Mouse (Mus musculus): ENCODE data around the gene Olfr1410. TPM values are rescaled to one million over a fixed set of nuclear protein-coding genes. Genes with fewer than 3 reads are reported as not detected.

The Olfr1410 gene
- not detected in 2 replicates for polyA plus RNA-seq (2015; fragmentation: Nextera tagmentation; extraction: Ambion mirVana)

GRCm38 (mm10) chr1:92605482-92605881, at the start of gene Olfr1410:
Gene Olfr1410, plus strand, starts transcription at chr1:92605782.
- Histone ChIP-seq H3K9me3 (replicated peaks; ENCODE audit: control insufficient read depth, low read length) (no peaks in the 10 kb centered on the region), H3K4me1 (ENCODE audit: control insufficient read depth, low read depth, low read length) (no peaks in the 10 kb centered on the region), H3K9ac (ENCODE audit: low read depth, low read length) (no peak within 1 kb of the TSS), H3K27ac (ENCODE audit: low read length) (no peak within 1 kb of the TSS), H3K4me3 (ENCODE audit: low read depth, low read length) (no peak within 1 kb of the TSS), H3K36me3 (ENCODE audit: control insufficient read depth, insufficient read depth) (no peaks in the 10 kb centered on the region), H3K4me2 (ENCODE audit: low read depth, low read length) (no peak within 1 kb of the TSS), H3K27me3 (ENCODE audit: control insufficient read depth, insufficient read depth, low read depth, low read length) (no peaks in the 10 kb centered on the region)
- no peak for ATAC-seq (ENCODE audit: low read depth)
- WGBS (ENCODE audit: insufficient replicate concordance), result 43% methylated on average over 1 of the region's 1 CpGs

GRCm38 (mm10) chr1:92571022-92571421, 34.6 kb upstream of the Olfr1410 start, which contains the start of gene Olfr1413:
Gene Olfr1413, plus strand, starts transcription at chr1:92571322.
- Histone ChIP-seq H3K27me3 (ENCODE audit: control insufficient read depth, insufficient read depth, low read depth, low read length) (no peaks in the 10 kb centered on the region), H3K27ac (ENCODE audit: low read length) (no peak within 1 kb of the TSS), H3K4me2 (ENCODE audit: low read depth, low read length) (no peak within 1 kb of the TSS), H3K4me3 (ENCODE audit: low read depth, low read length) (no peak within 1 kb of the TSS), H3K36me3 (ENCODE audit: control insufficient read depth, insufficient read depth) (no peaks in the 10 kb centered on the region), H3K9ac (ENCODE audit: low read depth, low read length) (no peak within 1 kb of the TSS), H3K9me3 (replicated peaks; ENCODE audit: control insufficient read depth, low read length) (no peaks in the 10 kb centered on the region), H3K4me1 (ENCODE audit: control insufficient read depth, low read depth, low read length) (no peaks in the 10 kb centered on the region)
- no peak for ATAC-seq (ENCODE audit: low read depth)
- WGBS (ENCODE audit: insufficient replicate concordance), result 57% methylated on average over 3 of the region's 3 CpGs

GRCm38 (mm10) chr1:92585479-92585878, 20.1 kb upstream of the Olfr1410 start, which contains the start of gene Olfr1412:
Gene Olfr1412, plus strand, starts transcription at chr1:92585779.
- Histone ChIP-seq H3K36me3 (ENCODE audit: control insufficient read depth, insufficient read depth) (no peaks in the 10 kb centered on the region), H3K4me1 (ENCODE audit: control insufficient read depth, low read depth, low read length) (no peaks in the 10 kb centered on the region), H3K27ac (ENCODE audit: low read length) (no peak within 1 kb of the TSS), H3K4me2 (ENCODE audit: low read depth, low read length) (no peak within 1 kb of the TSS), H3K9ac (ENCODE audit: low read depth, low read length) (no peak within 1 kb of the TSS), H3K9me3 (replicated peaks; ENCODE audit: control insufficient read depth, low read length) (no peaks in the 10 kb centered on the region), H3K27me3 (ENCODE audit: control insufficient read depth, insufficient read depth, low read depth, low read length) (no peaks in the 10 kb centered on the region), H3K4me3 (ENCODE audit: low read depth, low read length) (no peak within 1 kb of the TSS)
- 67% methylated on average over 2 of the region's 2 CpGs for WGBS (ENCODE audit: insufficient replicate concordance)
- no peak for ATAC-seq (ENCODE audit: low read depth)

GRCm38 (mm10) chr1:92594111-92594510, 11.5 kb upstream of the Olfr1410 start, which contains the start of gene Olfr1411:
Gene Olfr1411, plus strand, starts transcription at chr1:92594411.
- no peaks in the 10 kb centered on the region for H3K36me3 ChIP-seq (ENCODE audit: control insufficient read depth, insufficient read depth)
- no peaks in the 10 kb centered on the region for H3K9me3 ChIP-seq (replicated peaks; ENCODE audit: control insufficient read depth, low read length)
- ATAC-seq (ENCODE audit: low read depth), result no peak
- H3K27ac ChIP-seq (ENCODE audit: low read length), result no peak within 1 kb of the TSS
- no peak within 1 kb of the TSS for H3K9ac ChIP-seq (ENCODE audit: low read depth, low read length)
- H3K4me1 ChIP-seq (ENCODE audit: control insufficient read depth, low read depth, low read length), result no peaks in the 10 kb centered on the region
- no peak within 1 kb of the TSS for H3K4me2 ChIP-seq (ENCODE audit: low read depth, low read length)
- no peaks in the 10 kb centered on the region for H3K27me3 ChIP-seq (ENCODE audit: control insufficient read depth, insufficient read depth, low read depth, low read length)
- no peak within 1 kb of the TSS for H3K4me3 ChIP-seq (ENCODE audit: low read depth, low read length)

GRCm38 (mm10) chr1:92596019-92596418, 9.6 kb upstream of the Olfr1410 start:
- no peak overlapping the region for H3K4me2 ChIP-seq (ENCODE audit: low read depth, low read length)
- H3K4me3 ChIP-seq (ENCODE audit: low read depth, low read length), result no peak overlapping the region
- no peak for ATAC-seq (ENCODE audit: low read depth)
- H3K9me3 ChIP-seq (replicated peaks; ENCODE audit: control insufficient read depth, low read length), result no peaks in the 10 kb centered on the region
- H3K9ac ChIP-seq (ENCODE audit: low read depth, low read length), result no peak overlapping the region
- no peaks in the 10 kb centered on the region for H3K27me3 ChIP-seq (ENCODE audit: control insufficient read depth, insufficient read depth, low read depth, low read length)
- no peak overlapping the region for H3K27ac ChIP-seq (ENCODE audit: low read length)
- H3K36me3 ChIP-seq (ENCODE audit: control insufficient read depth, insufficient read depth), result no peaks in the 10 kb centered on the region
- WGBS (ENCODE audit: insufficient replicate concordance), result 51% methylated on average over 3 of the region's 3 CpGs
- H3K4me1 ChIP-seq (ENCODE audit: control insufficient read depth, low read depth, low read length), result no peaks in the 10 kb centered on the region

GRCm38 (mm10) chr1:92607711-92608110, 2.1 kb downstream of the Olfr1410 start:
- no peak overlapping the region for H3K9ac ChIP-seq (ENCODE audit: low read depth, low read length)
- H3K9me3 ChIP-seq (replicated peaks; ENCODE audit: control insufficient read depth, low read length), result no peaks in the 10 kb centered on the region
- no peaks in the 10 kb centered on the region for H3K4me1 ChIP-seq (ENCODE audit: control insufficient read depth, low read depth, low read length)
- H3K4me3 ChIP-seq (ENCODE audit: low read depth, low read length), result no peak overlapping the region
- no peak for ATAC-seq (ENCODE audit: low read depth)
- H3K36me3 ChIP-seq (ENCODE audit: control insufficient read depth, insufficient read depth), result no peaks in the 10 kb centered on the region
- no peak overlapping the region for H3K4me2 ChIP-seq (ENCODE audit: low read depth, low read length)
- 54% methylated on average over 4 of the region's 4 CpGs for WGBS (ENCODE audit: insufficient replicate concordance)
- no peaks in the 10 kb centered on the region for H3K27me3 ChIP-seq (ENCODE audit: control insufficient read depth, insufficient read depth, low read depth, low read length)
- no peak overlapping the region for H3K27ac ChIP-seq (ENCODE audit: low read length)

- no peak for ATAC-seq (ENCODE audit: low read depth)
- H3K4me1 ChIP-seq (ENCODE audit: control insufficient read depth, low read depth, low read length), result no peaks in the 10 kb centered on the region
- 3% methylated on average over 5 of the region's 5 CpGs for WGBS (ENCODE audit: insufficient replicate concordance)
Measured at GRCm38 (mm10) chr1:92611008-92611407, 5.4 kb downstream of the Olfr1410 start.

GRCm38 (mm10) chr1:92613175-92613574, 7.6 kb downstream of the Olfr1410 start:
- H3K4me2 ChIP-seq (ENCODE audit: low read depth, low read length), result no peak overlapping the region
- no peaks in the 10 kb centered on the region for H3K27me3 ChIP-seq (ENCODE audit: control insufficient read depth, insufficient read depth, low read depth, low read length)
- H3K9me3 ChIP-seq (replicated peaks; ENCODE audit: control insufficient read depth, low read length), result no peaks in the 10 kb centered on the region
- no peak for ATAC-seq (ENCODE audit: low read depth)
- H3K9ac ChIP-seq (ENCODE audit: low read depth, low read length), result no peak overlapping the region
- H3K4me3 ChIP-seq (ENCODE audit: low read depth, low read length), result no peak overlapping the region
- WGBS (ENCODE audit: insufficient replicate concordance), result 29% methylated on average over 4 of the region's 4 CpGs
- no peaks in the 10 kb centered on the region for H3K36me3 ChIP-seq (ENCODE audit: control insufficient read depth, insufficient read depth)
- no peak overlapping the region for H3K27ac ChIP-seq (ENCODE audit: low read length)
- H3K4me1 ChIP-seq (ENCODE audit: control insufficient read depth, low read depth, low read length), result no peaks in the 10 kb centered on the region

More at GRCm38 (mm10) chr1:92611008-92611407, 5.4 kb downstream of the Olfr1410 start:
- H3K9me3 ChIP-seq (replicated peaks; ENCODE audit: control insufficient read depth, low read length), result no peaks in the 10 kb centered on the region
- no peak overlapping the region for H3K4me2 ChIP-seq (ENCODE audit: low read depth, low read length)
- H3K36me3 ChIP-seq (ENCODE audit: control insufficient read depth, insufficient read depth), result no peaks in the 10 kb centered on the region
- H3K27ac ChIP-seq (ENCODE audit: low read length), result no peak overlapping the region
- no peak overlapping the region for H3K4me3 ChIP-seq (ENCODE audit: low read depth, low read length)
- no peaks in the 10 kb centered on the region for H3K27me3 ChIP-seq (ENCODE audit: control insufficient read depth, insufficient read depth, low read depth, low read length)
- no peak overlapping the region for H3K9ac ChIP-seq (ENCODE audit: low read depth, low read length)

GRCm38 (mm10) chr1:92614516-92614915, 8.9 kb downstream of the Olfr1410 start:
- no peaks in the 10 kb centered on the region for H3K9me3 ChIP-seq (replicated peaks; ENCODE audit: control insufficient read depth, low read length)
- H3K27me3 ChIP-seq (ENCODE audit: control insufficient read depth, insufficient read depth, low read depth, low read length), result no peaks in the 10 kb centered on the region
- H3K4me1 ChIP-seq (ENCODE audit: control insufficient read depth, low read depth, low read length), result no peaks in the 10 kb centered on the region
- no peak overlapping the region for H3K4me2 ChIP-seq (ENCODE audit: low read depth, low read length)
- no peak overlapping the region for H3K9ac ChIP-seq (ENCODE audit: low read depth, low read length)
- no peaks in the 10 kb centered on the region for H3K36me3 ChIP-seq (ENCODE audit: control insufficient read depth, insufficient read depth)
- 3% methylated on average over 1 of the region's 1 CpGs for WGBS (ENCODE audit: insufficient replicate concordance)
- no peak for ATAC-seq (ENCODE audit: low read depth)
- H3K27ac ChIP-seq (ENCODE audit: low read length), result no peak overlapping the region
- no peak overlapping the region for H3K4me3 ChIP-seq (ENCODE audit: low read depth, low read length)

Data from liver, embryonic 16.5 days (tissue).